Mouse (Mus musculus): Measurements from ENCODE around the gene Ctsl. TPM values are rescaled to one million over a fixed set of nuclear protein-coding genes. Genes with fewer than 3 reads are reported as not detected.

Gene Ctsl
- polyA plus RNA-seq, 1 experiment from 2014 or later, result 269 TPM

GRCm38 (mm10) chr13:64367615-64368014, 3.1 kb downstream of the Ctsl start:
- 94% methylated on average over 5 of the region's 5 CpGs for WGBS
- Histone ChIP-seq H3K4me2 (replicated peaks; ENCODE audit: low read depth, low read length) (no peak overlapping the region), H3K4me3 (ENCODE audit: low read depth, low read length) (no peak overlapping the region), H3K36me3 (ENCODE audit: insufficient read depth, low read length) (peaks cover 14% of the 10 kb centered on the region), H3K4me1 (ENCODE audit: insufficient read depth, low read depth, low read length) (no peaks in the 10 kb centered on the region), H3K9me3 (ENCODE audit: low read length) (no peaks in the 10 kb centered on the region), H3K27ac (ENCODE audit: low read length) (no peak overlapping the region), H3K9ac (replicated peaks; ENCODE audit: low read depth) (no peak overlapping the region), H3K27me3 (replicated peaks; ENCODE audit: insufficient read depth, low read length) (no peaks in the 10 kb centered on the region)
- DNase-seq (ENCODE audit: low spot score) (no peak), ATAC-seq (no peak)
- TF ChIP-seq EP300 (IDR thresholded peaks at IDR 0.05) (no peak), CTCF (IDR thresholded peaks at IDR 0.05) (no peak)

- Histone ChIP-seq H3K27ac (ENCODE audit: low read length) (no peak overlapping the region), H3K9ac (replicated peaks; ENCODE audit: low read depth) (no peak overlapping the region), H3K4me2 (replicated peaks; ENCODE audit: low read depth, low read length) (no peak overlapping the region), H3K9me3 (ENCODE audit: low read length) (no peaks in the 10 kb centered on the region), H3K4me3 (ENCODE audit: low read depth, low read length) (no peak overlapping the region), H3K36me3 (ENCODE audit: insufficient read depth, low read length) (peaks cover 18% of the 10 kb centered on the region), H3K4me1 (ENCODE audit: insufficient read depth, low read depth, low read length) (no peaks in the 10 kb centered on the region), H3K27me3 (replicated peaks; ENCODE audit: insufficient read depth, low read length) (no peaks in the 10 kb centered on the region)
- DNase-seq (ENCODE audit: low spot score) (no peak), ATAC-seq (no peak)
- no peak for TF ChIP-seq CTCF (IDR thresholded peaks at IDR 0.05)
- no peak for TF ChIP-seq EP300 (IDR thresholded peaks at IDR 0.05)
Observed at GRCm38 (mm10) chr13:64365326-64365725, 5.4 kb downstream of the Ctsl start.

- no peaks in the 10 kb centered on the region for H3K9me3 ChIP-seq (ENCODE audit: low read length)
- H3K9ac ChIP-seq (replicated peaks; ENCODE audit: low read depth), result no peak overlapping the region
- no peak overlapping the region for H3K27ac ChIP-seq (ENCODE audit: low read length)
- ATAC-seq (no peak), DNase-seq (ENCODE audit: low spot score) (peak; percentile 34)
- no peaks in the 10 kb centered on the region for H3K27me3 ChIP-seq (replicated peaks; ENCODE audit: insufficient read depth, low read length)
- no peaks in the 10 kb centered on the region for H3K4me1 ChIP-seq (ENCODE audit: insufficient read depth, low read depth, low read length)
- 76% methylated on average over 2 of the region's 2 CpGs for WGBS
- H3K36me3 ChIP-seq (ENCODE audit: insufficient read depth, low read length), result peaks cover 18% of the 10 kb centered on the region
- no peak for TF ChIP-seq EP300 (IDR thresholded peaks at IDR 0.05)
- peak; percentile 68 for TF ChIP-seq CTCF (IDR thresholded peaks at IDR 0.05)
- H3K4me3 ChIP-seq (ENCODE audit: low read depth, low read length), result no peak overlapping the region
- no peak overlapping the region for H3K4me2 ChIP-seq (replicated peaks; ENCODE audit: low read depth, low read length)
Observed at GRCm38 (mm10) chr13:64364258-64364657, 6.4 kb downstream of the Ctsl start.

GRCm38 (mm10) chr13:64362139-64362538, 8.6 kb downstream of the Ctsl start:
- DNase-seq (ENCODE audit: low spot score), result no peak
- no peak for ATAC-seq
- no peaks in the 10 kb centered on the region for H3K9me3 ChIP-seq (ENCODE audit: low read length)
- WGBS, result 74% methylated on average over 6 of the region's 6 CpGs
- no peak overlapping the region for H3K4me3 ChIP-seq (ENCODE audit: low read depth, low read length)
- H3K4me1 ChIP-seq (ENCODE audit: insufficient read depth, low read depth, low read length), result no peaks in the 10 kb centered on the region
- no peak overlapping the region for H3K27ac ChIP-seq (ENCODE audit: low read length)
- no peak overlapping the region for H3K9ac ChIP-seq (replicated peaks; ENCODE audit: low read depth)
- TF ChIP-seq EP300 (IDR thresholded peaks at IDR 0.05) (no peak), CTCF (IDR thresholded peaks at IDR 0.05) (no peak)
- H3K36me3 ChIP-seq (ENCODE audit: insufficient read depth, low read length), result peaks cover 14% of the 10 kb centered on the region; the same call in 1 of the 2 replicates
- H3K27me3 ChIP-seq (replicated peaks; ENCODE audit: insufficient read depth, low read length), result no peaks in the 10 kb centered on the region
- no peak overlapping the region for H3K4me2 ChIP-seq (replicated peaks; ENCODE audit: low read depth, low read length)

GRCm38 (mm10) chr13:64361020-64361419, 9.7 kb downstream of the Ctsl start:
- no peak overlapping the region for H3K9ac ChIP-seq (replicated peaks; ENCODE audit: low read depth)
- H3K27me3 ChIP-seq (replicated peaks; ENCODE audit: insufficient read depth, low read length), result no peaks in the 10 kb centered on the region
- no peak for DNase-seq (ENCODE audit: low spot score)
- H3K27ac ChIP-seq (ENCODE audit: low read length), result no peak overlapping the region
- H3K4me1 ChIP-seq (ENCODE audit: insufficient read depth, low read depth, low read length), result no peaks in the 10 kb centered on the region
- no peak for TF ChIP-seq EP300 (IDR thresholded peaks at IDR 0.05)
- TF ChIP-seq CTCF (IDR thresholded peaks at IDR 0.05), result no peak
- peaks cover 4% of the 10 kb centered on the region; the same call in 1 of the 2 replicates for H3K36me3 ChIP-seq (ENCODE audit: insufficient read depth, low read length)
- WGBS, result 94% methylated on average over 3 of the region's 3 CpGs
- H3K9me3 ChIP-seq (ENCODE audit: low read length), result no peaks in the 10 kb centered on the region
- ATAC-seq, result no peak
- H3K4me3 ChIP-seq (ENCODE audit: low read depth, low read length), result no peak overlapping the region
- no peak overlapping the region for H3K4me2 ChIP-seq (replicated peaks; ENCODE audit: low read depth, low read length)

- Histone ChIP-seq H3K4me1 (ENCODE audit: insufficient read depth, low read depth, low read length) (no peaks in the 10 kb centered on the region), H3K27me3 (replicated peaks; ENCODE audit: insufficient read depth, low read length) (no peaks in the 10 kb centered on the region), H3K4me2 (replicated peaks; ENCODE audit: low read depth, low read length) (no peak overlapping the region), H3K9me3 (ENCODE audit: low read length) (no peaks in the 10 kb centered on the region), H3K36me3 (ENCODE audit: insufficient read depth, low read length) (0 out of 2 replicates have a peak, but pooled peaks cover 4% of the 10 kb centered on the region), H3K27ac (ENCODE audit: low read length) (no peak overlapping the region), H3K4me3 (ENCODE audit: low read depth, low read length) (no peak overlapping the region), H3K9ac (replicated peaks; ENCODE audit: low read depth) (no peak overlapping the region)
- 77% methylated on average over 3 of the region's 3 CpGs for WGBS
- no peak for TF ChIP-seq CTCF (IDR thresholded peaks at IDR 0.05)
- no peak for TF ChIP-seq EP300 (IDR thresholded peaks at IDR 0.05)
- DNase-seq (ENCODE audit: low spot score), result no peak
- no peak for ATAC-seq
Observed at GRCm38 (mm10) chr13:64359702-64360101, 11.0 kb downstream of the Ctsl start.

- ATAC-seq (no peak), DNase-seq (ENCODE audit: low spot score) (no peak)
- no peaks in the 10 kb centered on the region for H3K4me1 ChIP-seq (ENCODE audit: insufficient read depth, low read depth, low read length)
- H3K27ac ChIP-seq (ENCODE audit: low read length), result no peak overlapping the region
- no peak overlapping the region for H3K4me2 ChIP-seq (replicated peaks; ENCODE audit: low read depth, low read length)
- no peak overlapping the region for H3K9ac ChIP-seq (replicated peaks; ENCODE audit: low read depth)
- no peak for TF ChIP-seq CTCF (IDR thresholded peaks at IDR 0.05)
- no peak for TF ChIP-seq EP300 (IDR thresholded peaks at IDR 0.05)
- no peaks in the 10 kb centered on the region for H3K27me3 ChIP-seq (replicated peaks; ENCODE audit: insufficient read depth, low read length)
- no peaks in the 10 kb centered on the region for H3K9me3 ChIP-seq (ENCODE audit: low read length)
- WGBS, result 78% methylated on average over 1 of the region's 1 CpGs
- no peak overlapping the region for H3K4me3 ChIP-seq (ENCODE audit: low read depth, low read length)
- 0 out of 2 replicates have a peak, but pooled peaks cover 4% of the 10 kb centered on the region for H3K36me3 ChIP-seq (ENCODE audit: insufficient read depth, low read length)
Observed at GRCm38 (mm10) chr13:64358476-64358875, 12.2 kb downstream of the Ctsl start.

Data from lung, postnatal 0 days (tissue).